ENCODE assay signal across 9 mouse cellular contexts in genomic region chr11:85518025-85518756, GRCm38 (mm10).
DNase-seq lines count a peak whose midpoint lies in the region; ATAC-seq and TF ChIP-seq lines count a peak whose summit lies in the region.
"Had no signal": no experiment of that assay in that cellular context is flagged by ENCODE, and none has a peak within 500 bp of the region (broad histone marks: within the 10 kb centered on the region; RNA-seq: fewer than 3 reads in every experiment).

No protein-coding gene starts in this region.

- no peaks in the 10 kb centered on the region for H3K27me3 ChIP-seq in intestine, embryonic 16.5 days (replicated peaks; ENCODE audit: control insufficient read depth, insufficient read depth, low read length)
- H3K27me3 ChIP-seq in intestine, embryonic 15.5 days (replicated peaks): no peaks in the 10 kb centered on the region
- peaks cover 7% of the 10 kb centered on the region for H3K27me3 ChIP-seq in G1E (ENCODE audit: insufficient read depth, low read length)
- H3K27me3 ChIP-seq in lung, embryonic 16.5 days (ENCODE audit: control insufficient read depth, insufficient read depth, low read depth, low read length): no peaks in the 10 kb centered on the region

- no peak overlapping the region for H3K4me3 ChIP-seq in intestine, embryonic 16.5 days (ENCODE audit: low read length)
- H3K4me3 ChIP-seq in intestine, embryonic 15.5 days (replicated peaks): no peak overlapping the region
- no peak overlapping the region for H3K4me3 ChIP-seq in G1E (ENCODE audit: low read depth, low read length)
- no peak overlapping the region for H3K4me3 ChIP-seq in lung, embryonic 16.5 days (ENCODE audit: low read length)
- H3K4me3 ChIP-seq: midbrain, embryonic 12.5 days had no signal

- peak; percentile 56 for DNase-seq in A20 (ENCODE audit: low read depth, low spot score)
- DNase-seq in G1E (ENCODE audit: low spot score): peak; percentile 29
- DNase-seq in embryo, embryonic 9.5 days (ENCODE audit: extremely low spot score): peak; percentile 38
- no peak for DNase-seq in urinary bladder, postnatal 4 days (ENCODE audit: low spot score in 2 of 2)
- no peak for DNase-seq in testis, postnatal 14 days (ENCODE audit: low spot score)

- no peak overlapping the region for H3K4me2 ChIP-seq in intestine, embryonic 16.5 days (ENCODE audit: low read depth, low read length)
- H3K4me2 ChIP-seq in intestine, embryonic 15.5 days (replicated peaks): no peak overlapping the region
- no peak overlapping the region for H3K4me2 ChIP-seq in lung, embryonic 16.5 days (ENCODE audit: low read depth, low read length)
- H3K4me2 ChIP-seq: midbrain, embryonic 12.5 days had no signal

- no peaks in the 10 kb centered on the region; the same call in 1 of the 2 replicates for H3K4me1 ChIP-seq in intestine, embryonic 16.5 days (ENCODE audit: control insufficient read depth, insufficient read depth, low read length)
- peaks cover 3% of the 10 kb centered on the region; the same call in 1 of the 2 replicates for H3K4me1 ChIP-seq in intestine, embryonic 15.5 days (replicated peaks)
- 0 out of 2 replicates have a peak, but pooled peaks cover 4% of the 10 kb centered on the region for H3K4me1 ChIP-seq in G1E (ENCODE audit: insufficient read depth, low read depth, low read length)
- peaks cover 13% of the 10 kb centered on the region for H3K4me1 ChIP-seq in lung, embryonic 16.5 days (replicated peaks; ENCODE audit: control insufficient read depth, insufficient read depth, low read length)
- H3K4me1 ChIP-seq: midbrain, embryonic 12.5 days had no signal

- no peaks in the 10 kb centered on the region for H3K36me3 ChIP-seq in intestine, embryonic 16.5 days (ENCODE audit: control insufficient read depth, insufficient read depth, low read length)
- no peaks in the 10 kb centered on the region for H3K36me3 ChIP-seq in intestine, embryonic 15.5 days
- H3K36me3 ChIP-seq in G1E (replicated peaks): no peaks in the 10 kb centered on the region
- no peaks in the 10 kb centered on the region for H3K36me3 ChIP-seq in lung, embryonic 16.5 days (ENCODE audit: control insufficient read depth, insufficient read depth, low read length)
- H3K36me3 ChIP-seq: midbrain, embryonic 12.5 days had no signal

- peak; percentile 18; the same call in 1 of the 2 replicates for ATAC-seq in intestine, embryonic 16.5 days
- no peak for ATAC-seq in intestine, embryonic 15.5 days
- no peak for ATAC-seq in G1E (ENCODE audit: extremely low read depth, insufficient number of reproducible peaks, low FRiP score, poor library complexity, severe bottlenecking)
- peak; percentile 54; the same call in 1 of the 2 replicates for ATAC-seq in lung, embryonic 16.5 days (ENCODE audit: low read depth)

- no peak overlapping the region for H3K27ac ChIP-seq in intestine, embryonic 16.5 days (ENCODE audit: low read length)
- no peak overlapping the region for H3K27ac ChIP-seq in intestine, embryonic 15.5 days
- peak overlapping the region; percentile 91 for H3K27ac ChIP-seq in lung, embryonic 16.5 days (ENCODE audit: low read length)
- H3K27ac ChIP-seq: midbrain, embryonic 12.5 days had no signal

- 35% methylated on average over 3 of the region's 3 CpGs for WGBS in intestine, embryonic 16.5 days
- 26% methylated on average over 3 of the region's 3 CpGs for WGBS in intestine, embryonic 15.5 days
- 15% methylated on average over 3 of the region's 3 CpGs for WGBS in lung, embryonic 16.5 days

- TF ChIP-seq CTCF in G1E (IDR thresholded peaks at IDR 0.05; ENCODE audit: low read depth, low read length): 0 out of 2 replicates have a peak, but pooled peaks have one; percentile 12

- H3K9ac ChIP-seq in intestine, embryonic 16.5 days (ENCODE audit: low read depth, low read length): no peak overlapping the region
- H3K9ac ChIP-seq in intestine, embryonic 15.5 days: no peak overlapping the region
- H3K9ac ChIP-seq in lung, embryonic 16.5 days (ENCODE audit: low read length): 0 out of 2 replicates have a peak overlapping the region, but pooled peaks have one; percentile 14
- H3K9ac ChIP-seq: midbrain, embryonic 12.5 days had no signal

- no peaks in the 10 kb centered on the region for H3K9me3 ChIP-seq in intestine, embryonic 16.5 days (ENCODE audit: control insufficient read depth, low read length)
- no peaks in the 10 kb centered on the region for H3K9me3 ChIP-seq in intestine, embryonic 15.5 days
- no peaks in the 10 kb centered on the region for H3K9me3 ChIP-seq in G1E (replicated peaks)
- H3K9me3 ChIP-seq in lung, embryonic 16.5 days (ENCODE audit: control insufficient read depth, low read length): no peaks in the 10 kb centered on the region
- H3K9me3 ChIP-seq: midbrain, embryonic 12.5 days had no signal

Comparison
In these comparisons a context has a peak if more than half of its experiments do, and no peak if none do; other contexts are left out.
1. ATAC-seq: peak in intestine, embryonic 16.5 days (single experiment) and lung, embryonic 16.5 days (single experiment); none in intestine, embryonic 15.5 days (single experiment) and G1E (single experiment).
2. DNase-seq: peak in A20 (single experiment), G1E (single experiment) and embryo, embryonic 9.5 days (single experiment); none in urinary bladder, postnatal 4 days (0 of 2) and testis, postnatal 14 days (single experiment).